Mouse (Mus musculus) mature B cell (primary cell): Measurements from ENCODE around the gene Ccdc9b.

Experiments
- in situ Hi-C: fragments of 300-500 bp; cut with MboI; formaldehyde crosslinking; loops from 2 replicates; pipeline ENCODE4 v1.14.3; 2019

Gene Ccdc9b

GRCm38 (mm10) chr2:118749341-118749884, 13.0 kb downstream of the Ccdc9b start:
- in situ Hi-C loops = no loop called here

DNA sequence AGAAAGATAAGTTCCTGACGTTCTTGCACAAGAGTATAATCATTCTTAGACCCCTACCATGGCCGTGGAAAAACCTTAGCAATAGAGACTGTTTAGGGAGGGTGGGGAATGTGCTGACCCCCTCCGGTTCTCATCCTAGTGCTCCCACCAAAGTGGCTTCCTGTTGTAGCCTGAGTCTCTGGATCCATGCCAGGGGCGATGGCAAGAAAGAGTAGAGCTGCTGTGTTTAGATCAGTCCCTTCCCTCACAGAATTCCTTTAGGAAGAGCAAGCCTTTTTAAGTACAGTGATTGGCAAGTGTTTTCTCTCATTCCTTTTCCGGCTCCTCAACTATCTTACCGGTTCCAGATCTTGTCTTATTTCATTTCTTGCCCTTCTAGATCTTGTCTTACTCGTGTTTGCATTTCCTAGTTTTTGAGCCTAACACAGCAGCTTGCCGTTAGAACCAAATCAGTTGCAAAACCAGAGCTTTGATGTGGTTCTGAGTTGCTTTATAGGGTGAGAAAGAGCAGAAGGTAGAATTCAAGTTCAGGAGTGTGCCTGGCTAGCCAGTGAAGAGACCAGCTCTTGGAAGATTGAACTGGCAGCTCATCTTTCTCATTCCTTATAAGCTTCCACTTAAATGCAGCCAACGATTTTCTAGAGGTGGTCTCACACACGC, 15.0 kb downstream of the Ccdc9b start:
- in situ Hi-C loops = no loop called here

GRCm38 (mm10) chr2:118745915-118746901, 16.3 kb downstream of the Ccdc9b start:
- in situ Hi-C loops = no loop called here

DNA sequence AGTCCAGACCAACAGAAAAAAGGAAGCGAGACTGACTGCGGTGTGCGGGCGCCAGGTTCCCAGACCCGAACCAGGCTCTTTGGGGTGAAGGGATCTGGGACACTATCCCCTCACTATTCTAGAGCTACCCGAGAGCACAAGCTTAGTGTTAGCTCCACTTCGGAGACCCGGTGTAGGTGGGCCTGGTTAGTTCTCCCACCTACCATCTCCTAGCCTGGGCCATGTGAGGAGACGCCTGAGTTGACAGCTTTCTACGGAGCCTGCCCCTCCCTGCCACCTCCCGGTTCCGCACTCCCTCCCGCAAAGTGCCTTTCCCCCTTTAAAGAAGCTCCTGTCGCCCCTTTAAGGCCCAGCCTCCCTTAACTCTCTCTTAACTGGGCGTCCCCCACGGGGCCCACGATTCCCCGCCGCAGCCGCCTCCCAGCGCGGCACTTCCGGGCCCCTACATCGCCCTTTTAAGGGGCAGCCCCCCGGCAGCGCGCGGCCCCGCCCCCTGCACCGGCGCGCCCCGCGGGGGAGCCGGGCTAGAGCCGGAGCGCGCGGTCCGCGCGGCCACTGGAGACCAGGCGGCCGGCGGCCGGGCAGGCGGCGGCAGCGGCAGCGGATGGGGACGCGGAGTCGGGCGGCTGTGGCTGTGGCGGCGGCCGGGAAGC, 17.1 kb downstream of the Ccdc9b start, which contains the start of gene Inafm2:
TSS of gene Inafm2 (plus strand) at position 527 of the 653 bp plus-strand sequence.
- in situ Hi-C loops = no loop called here

DNA sequence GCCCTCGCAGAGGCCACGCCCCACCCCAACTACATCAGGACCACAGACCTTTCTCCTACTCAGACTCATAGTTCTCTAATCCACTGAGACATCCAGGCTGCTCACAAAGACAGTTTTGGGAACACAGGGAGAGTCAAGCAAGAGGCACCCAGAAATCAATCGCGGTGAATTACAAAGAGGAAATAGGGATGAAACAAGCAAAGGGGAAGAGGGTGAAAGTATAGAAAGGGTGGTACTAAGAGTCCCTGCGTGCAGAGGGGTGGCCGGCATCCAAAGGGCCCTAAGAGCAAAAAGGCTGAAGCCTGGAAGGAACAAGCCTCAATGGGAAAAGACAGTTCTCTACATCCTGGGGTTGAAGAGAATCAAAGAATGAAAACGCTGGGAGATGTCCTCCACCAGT, 17.8 kb downstream of the Ccdc9b start:
- in situ Hi-C loops = no loop called here

- in situ Hi-C loops = no loop called here
Measured at GRCm38 (mm10) chr2:118743261-118743943, 19.1 kb downstream of the Ccdc9b start.

DNA sequence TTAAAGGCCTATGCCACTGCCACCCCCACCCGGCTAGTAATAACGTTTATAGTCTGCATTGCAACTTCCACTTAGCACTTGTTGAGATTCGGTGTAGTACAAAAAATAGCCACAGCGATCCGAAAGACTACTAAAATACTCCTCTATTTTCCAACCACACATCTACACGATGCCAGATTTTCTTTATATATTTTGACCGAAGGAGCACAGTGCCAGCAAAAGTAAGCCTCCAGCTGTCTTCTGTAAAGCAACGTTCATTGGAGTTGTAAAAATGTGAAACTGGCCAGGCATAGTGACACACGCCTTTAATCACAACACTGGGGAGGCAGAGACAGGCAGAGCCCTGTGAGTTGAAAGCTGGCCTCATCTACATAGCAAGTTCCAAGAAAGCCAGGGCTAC, 21.3 kb downstream of the Ccdc9b start:
- in situ Hi-C loops = no loop called here

DNA sequence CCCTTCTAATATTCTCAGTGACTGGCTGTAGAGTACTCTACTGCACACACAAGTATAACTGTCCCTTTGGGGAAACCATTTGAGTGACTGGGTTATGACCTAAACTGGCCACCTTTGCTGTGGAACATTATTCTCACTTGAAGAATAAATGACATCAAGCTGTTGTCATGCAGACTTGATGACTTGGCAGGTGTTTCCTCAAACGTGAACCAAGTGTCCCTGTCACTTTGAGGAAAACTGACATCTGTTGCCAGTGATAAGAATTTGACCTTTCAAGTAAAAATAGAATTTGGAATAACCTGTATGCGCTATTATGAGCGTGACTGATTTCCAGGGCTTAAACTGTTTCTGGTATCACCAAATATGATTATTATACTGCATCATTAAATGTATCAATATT, 22.1 kb downstream of the Ccdc9b start:
- in situ Hi-C loops = no loop called here

- in situ Hi-C loops = no loop called here
Measured at GRCm38 (mm10) chr2:118733341-118733740, 29.1 kb downstream of the Ccdc9b start.

- in situ Hi-C loops = no loop called here
Measured at GRCm38 (mm10) chr2:118731981-118732380, 30.5 kb downstream of the Ccdc9b start.

GRCm38 (mm10) chr2:118730622-118730915, 31.9 kb downstream of the Ccdc9b start:
- in situ Hi-C loops = no loop called here

GRCm38 (mm10) chr2:118729816-118730621, 32.4 kb downstream of the Ccdc9b start:
- in situ Hi-C loops = no loop called here

DNA sequence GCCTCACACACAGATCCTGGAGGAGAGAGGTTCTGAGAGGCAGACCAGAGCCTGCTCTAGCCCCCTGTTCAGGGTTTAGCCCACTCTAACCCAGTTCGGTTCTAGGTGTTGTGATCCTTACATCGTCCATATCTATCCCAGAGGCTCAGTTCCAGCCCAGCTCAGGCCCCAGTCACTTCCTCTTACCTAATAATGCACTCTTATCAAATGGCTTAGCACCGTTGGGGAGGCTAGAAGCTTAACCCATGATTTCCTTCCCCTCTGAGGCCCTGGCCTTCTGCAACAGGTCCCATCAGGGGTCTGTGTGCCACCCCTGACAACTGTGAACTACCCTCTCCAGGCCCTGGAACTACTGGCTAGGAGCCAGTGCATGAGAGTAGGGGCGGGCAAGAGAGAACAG, 33.3 kb downstream of the Ccdc9b start:
- in situ Hi-C loops = no loop called here

DNA sequence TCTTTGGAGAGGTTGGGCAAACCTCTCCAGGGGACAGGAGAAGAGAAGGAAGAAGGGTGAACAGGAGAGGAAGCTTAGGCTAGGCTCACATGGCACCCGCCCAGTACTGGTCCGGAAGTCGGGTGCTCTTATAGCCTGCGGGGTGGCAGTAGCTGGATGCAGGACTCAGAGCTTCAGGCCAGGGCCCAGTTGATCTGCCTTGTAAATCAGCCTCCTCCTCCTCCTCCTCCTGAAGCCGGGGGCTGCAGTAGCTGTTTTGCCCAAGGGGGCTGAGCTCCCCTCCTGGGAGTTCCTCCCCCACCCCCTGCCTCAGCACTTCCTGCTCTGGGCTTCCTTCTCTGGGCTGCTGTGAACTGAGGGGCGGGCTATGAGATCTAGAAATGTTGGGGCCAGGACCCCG, 34.1 kb downstream of the Ccdc9b start, which contains the start of gene Plcb2:
TSS of gene Plcb2 (minus strand) at position 102 of the 400 bp plus-strand sequence.
- in situ Hi-C loops = no loop called here

DNA sequence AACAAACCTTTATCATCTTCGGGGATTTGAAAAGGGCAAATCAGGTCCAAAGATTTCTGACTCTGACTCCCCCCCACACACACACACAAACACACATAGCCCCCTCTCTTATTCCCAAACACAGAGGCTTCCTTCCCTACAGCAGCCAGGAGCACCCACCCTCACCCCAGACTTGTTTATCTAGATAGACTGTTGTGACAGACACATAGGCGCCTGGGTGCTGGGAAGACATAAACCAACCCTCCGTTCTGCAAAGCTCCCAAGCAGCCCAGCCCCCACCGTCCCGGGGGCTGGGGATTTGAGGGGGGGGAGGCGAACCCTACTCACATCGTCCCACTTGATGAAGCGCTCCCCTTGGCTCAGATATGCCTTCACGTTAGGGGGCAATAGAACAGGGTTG, 34.5 kb downstream of the Ccdc9b start:
- in situ Hi-C loops = no loop called here

DNA sequence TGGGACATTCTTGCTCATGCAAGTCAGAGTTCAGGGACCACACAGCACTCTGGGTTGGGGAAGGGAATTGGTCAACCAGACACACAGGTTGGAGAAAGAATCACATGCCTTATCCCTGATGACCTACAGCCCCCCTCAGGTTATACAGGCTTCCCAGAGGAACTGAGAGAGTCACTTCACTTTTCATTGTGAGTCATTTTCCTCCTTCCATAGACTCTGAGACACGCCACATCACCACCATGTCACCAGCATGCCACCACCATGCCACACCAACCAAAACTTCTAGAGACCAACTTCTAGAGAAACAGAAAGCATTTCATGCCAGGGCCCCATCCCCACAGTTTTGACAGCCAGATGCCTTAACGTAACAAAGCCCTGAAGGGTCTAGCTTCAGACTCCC, 35.6 kb downstream of the Ccdc9b start:
- in situ Hi-C loops = no loop called here

GRCm38 (mm10) chr2:118725511-118725910, 37.0 kb downstream of the Ccdc9b start:
- in situ Hi-C loops = no loop called here

- in situ Hi-C loops = no loop called here
Measured at GRCm38 (mm10) chr2:118723693-118724486, 38.6 kb downstream of the Ccdc9b start.

GRCm38 (mm10) chr2:118716677-118717076, 45.8 kb downstream of the Ccdc9b start:
- in situ Hi-C loops = no loop called here

- in situ Hi-C loops = no loop called here
Measured at GRCm38 (mm10) chr2:118714230-118714629, 48.2 kb downstream of the Ccdc9b start.
